Mouse (Mus musculus): Measurements from ENCODE around the gene Jaml.

GRCm38 (mm10) chr9:45062677-45063076, 16.3 kb upstream of the Jaml start:
- TF ChIP-seq NRF1 (IDR thresholded peaks at IDR 0.05; ENCODE audit: insufficient read depth, low read depth, low read length, poor library complexity, severe bottlenecking): no peak
- no peak for TF ChIP-seq EP300 (IDR thresholded peaks at IDR 0.05; ENCODE audit: low read depth in 1 of 2, low read length in 2 of 2)
- no peak for TF ChIP-seq GABPA (IDR thresholded peaks at IDR 0.05; ENCODE audit: low read depth, low read length)
- TF ChIP-seq POLR2A (IDR thresholded peaks at IDR 0.05; ENCODE audit: control insufficient read depth in 1 of 2, insufficient read depth in 1 of 2, low read depth in 1 of 2, low read length in 2 of 2, poor library complexity in 1 of 2): no peak
- TF ChIP-seq RCOR1 (IDR thresholded peaks at IDR 0.05; ENCODE audit: low read depth, low read length): no peak
